Mouse (Mus musculus) embryo, embryonic 11.5 days (tissue): ENCODE measurements around the gene Nr1i3.

ENCODE experiments used
- DNase-seq: peaks from one replicate; pipeline ENCODE4 v3.0.0-alpha.2; 2012; ENCODE audit warnings: low read depth, low spot score

Gene Nr1i3

GRCm38 (mm10) chr1:171195046-171195822 is 18.5 kb upstream of the Nr1i3 start:
- DNase-seq = no peak

- DNase-seq = no peak
Measured at GRCm38 (mm10) chr1:171195887-171196397, 17.8 kb upstream of the Nr1i3 start, which contains the start of gene Pcp4l1. TSS of gene Pcp4l1 (minus strand) at chr1:171196268.

GRCm38 (mm10) chr1:171199532-171199931 is 14.2 kb upstream of the Nr1i3 start:
- DNase-seq = no peak

GRCm38 (mm10) chr1:171200769-171201168 is 13.0 kb upstream of the Nr1i3 start:
- DNase-seq = no peak

GRCm38 (mm10) chr1:171203471-171204248 is 10.1 kb upstream of the Nr1i3 start:
- DNase-seq = no peak

GRCm38 (mm10) chr1:171204249-171204644 is 9.5 kb upstream of the Nr1i3 start:
- DNase-seq = no peak

- no peak for DNase-seq
Measured at GRCm38 (mm10) chr1:171205704-171206493, 7.9 kb upstream of the Nr1i3 start.

- no peak for DNase-seq
Measured at GRCm38 (mm10) chr1:171209409-171209808, 4.4 kb upstream of the Nr1i3 start.

GRCm38 (mm10) chr1:171212854-171213253 is 916 bp upstream of the Nr1i3 start:
- no peak for DNase-seq

GRCm38 (mm10) chr1:171216241-171216955 is 2.6 kb downstream of the Nr1i3 start:
- no peak for DNase-seq

- DNase-seq = peak; percentile 76
Measured at GRCm38 (mm10) chr1:171220871-171221270, 7.1 kb downstream of the Nr1i3 start.

GRCm38 (mm10) chr1:171221281-171222193 is 7.8 kb downstream of the Nr1i3 start:
- no peak for DNase-seq

GRCm38 (mm10) chr1:171222238-171223155 is 8.7 kb downstream of the Nr1i3 start, which contains the start of gene Tomm40l:
TSS of gene Tomm40l (minus strand) at chr1:171222514.
- DNase-seq = peak; percentile 93

- no peak for DNase-seq
Measured at GRCm38 (mm10) chr1:171223168-171223567, 9.4 kb downstream of the Nr1i3 start.

GRCm38 (mm10) chr1:171223796-171224195 is 10.0 kb downstream of the Nr1i3 start:
- DNase-seq = no peak

GRCm38 (mm10) chr1:171224857-171225256 is 11.1 kb downstream of the Nr1i3 start, which contains the start of gene Apoa2:
TSS of gene Apoa2 (plus strand) at chr1:171225054.
- no peak for DNase-seq

- no peak for DNase-seq
Measured at GRCm38 (mm10) chr1:171226780-171227179, 13.0 kb downstream of the Nr1i3 start.

GRCm38 (mm10) chr1:171227879-171228278 is 14.1 kb downstream of the Nr1i3 start:
- no peak for DNase-seq

GRCm38 (mm10) chr1:171229750-171230149 is 16.0 kb downstream of the Nr1i3 start:
- DNase-seq = no peak
